Mouse (Mus musculus) spleen, adult 2 months (tissue): ENCODE results near the gene Hcrt.

Source experiments
- CTCF ChIP-seq: fragments of 200-500 bp; IDR thresholded peaks from 2 replicates; pipeline ENCODE4 v1.5.1; 2011; ENCODE audit warnings: mild to moderate bottlenecking, inconsistent platforms; ENCODE audit not compliant: insufficient read depth, insufficient read length, insufficient replicate concordance; ENCODE audit errors: extremely low read depth
- POLR2A ChIP-seq: fragments of 200-500 bp; IDR thresholded peaks from 2 replicates; pipeline ENCODE4 v1.6.1; 2011; ENCODE audit warnings: low read depth, low read length, inconsistent platforms

- TF ChIP-seq CTCF (no peak), POLR2A (no peak)
Observed at GRCm38 (mm10) chr11:100804409-100804808, 41.7 kb upstream of the Hcrt start.
